Mouse (Mus musculus) left cerebral cortex, adult 6 months (tissue): Measurements from ENCODE around the gene Zdhhc8. TPM values are rescaled to one million over a fixed set of nuclear protein-coding genes. Genes with fewer than 3 reads are reported as not detected.

Source experiments
- long read RNA-seq, 2 experiments: library from polyadenylated mRNA; unstranded; transcript quantifications; one replicate each; pipeline ENCODE4 v2.0.0; 2019 to 2020
- polyA plus RNA-seq: library from polyadenylated mRNA; unstranded; fragments of <200 nt; fragmentation: Nextera tagmentation; gene quantifications from 2 replicates; pipeline ENCODE4 v1.2.3, GENCODE M21; 2021

Zdhhc8 gene
- polyA plus RNA-seq: 25.9 and 36.8 TPM in 2 replicates
- long read RNA-seq, experiment 1, full-length matches to known transcripts: 20 of 63 reads
- long read RNA-seq, experiment 1, partial matches to known transcripts: 17 of 63 reads
- long read RNA-seq, experiment 1, other reads (novel, unspliced or antisense): 26 of 63 reads
- long read RNA-seq, experiment 2, transcript Zdhhc8-202 (2 exons, 652 nt): major isoform, 13 of 40 reads
- long read RNA-seq, experiment 2, partial matches to known transcripts: 14 of 40 reads
- long read RNA-seq, experiment 2, other reads (novel, unspliced or antisense): 13 of 40 reads

DNA sequence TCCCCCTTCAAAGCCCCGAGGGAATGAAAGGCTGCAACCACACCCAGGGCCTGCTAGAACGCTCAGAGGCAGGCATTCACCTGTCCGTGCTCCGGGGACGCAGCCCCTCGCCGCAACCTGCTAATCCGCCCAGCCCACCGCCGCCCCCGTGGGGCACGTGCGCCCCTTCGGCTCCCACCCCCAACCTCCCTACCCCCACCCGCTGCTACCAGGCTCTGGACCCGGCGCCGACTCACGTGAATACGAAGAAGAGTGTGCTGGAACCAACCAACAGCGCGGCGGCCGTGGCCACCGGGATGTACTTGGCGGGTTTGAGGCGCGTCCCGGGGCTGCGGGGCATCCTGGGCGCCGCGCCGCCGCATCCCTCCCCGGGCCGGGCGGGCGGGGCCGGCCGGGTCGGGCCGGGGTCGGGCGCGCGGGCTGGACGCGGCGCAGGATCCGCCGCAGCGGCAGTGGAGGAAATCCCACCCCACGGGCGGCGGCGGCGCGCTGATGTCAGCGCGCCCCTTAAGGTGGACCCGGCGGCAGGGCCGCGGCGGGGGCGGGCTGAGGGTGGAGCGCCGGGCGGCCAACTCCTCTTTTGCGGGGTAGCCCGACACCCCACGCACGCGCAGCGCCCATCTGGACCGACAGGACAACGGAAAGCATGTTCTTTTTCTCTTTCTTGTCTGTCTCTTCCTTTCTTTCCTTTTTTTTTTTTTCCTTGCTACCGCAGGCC lies at the start of gene Zdhhc8:
Zdhhc8 (minus strand) TSS at position 466 of the 718 bp plus-strand sequence.

DNA sequence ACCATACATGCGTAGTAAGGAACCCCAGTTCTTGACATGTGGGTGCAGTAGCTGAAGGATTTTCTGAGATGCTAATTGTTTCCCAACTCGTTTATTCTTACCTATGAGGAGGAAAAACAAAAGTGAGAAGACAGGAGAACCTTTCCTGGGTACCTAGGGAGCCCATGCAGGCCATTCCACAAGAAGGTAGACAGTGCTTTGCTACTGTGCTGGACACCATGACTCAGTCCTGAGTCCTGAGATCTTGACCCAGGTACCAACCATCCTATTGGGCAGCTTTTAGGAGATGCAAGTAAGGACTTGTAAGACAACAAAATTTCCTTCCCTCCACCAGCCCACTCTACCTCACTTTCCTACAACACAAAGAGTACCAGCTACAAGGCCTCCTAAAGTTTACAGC lies 23.3 kb upstream of the Zdhhc8 start, which contains the start of gene Gm49776:
Gm49776 (minus strand) TSS at position 101 of the 400 bp plus-strand sequence.

DNA sequence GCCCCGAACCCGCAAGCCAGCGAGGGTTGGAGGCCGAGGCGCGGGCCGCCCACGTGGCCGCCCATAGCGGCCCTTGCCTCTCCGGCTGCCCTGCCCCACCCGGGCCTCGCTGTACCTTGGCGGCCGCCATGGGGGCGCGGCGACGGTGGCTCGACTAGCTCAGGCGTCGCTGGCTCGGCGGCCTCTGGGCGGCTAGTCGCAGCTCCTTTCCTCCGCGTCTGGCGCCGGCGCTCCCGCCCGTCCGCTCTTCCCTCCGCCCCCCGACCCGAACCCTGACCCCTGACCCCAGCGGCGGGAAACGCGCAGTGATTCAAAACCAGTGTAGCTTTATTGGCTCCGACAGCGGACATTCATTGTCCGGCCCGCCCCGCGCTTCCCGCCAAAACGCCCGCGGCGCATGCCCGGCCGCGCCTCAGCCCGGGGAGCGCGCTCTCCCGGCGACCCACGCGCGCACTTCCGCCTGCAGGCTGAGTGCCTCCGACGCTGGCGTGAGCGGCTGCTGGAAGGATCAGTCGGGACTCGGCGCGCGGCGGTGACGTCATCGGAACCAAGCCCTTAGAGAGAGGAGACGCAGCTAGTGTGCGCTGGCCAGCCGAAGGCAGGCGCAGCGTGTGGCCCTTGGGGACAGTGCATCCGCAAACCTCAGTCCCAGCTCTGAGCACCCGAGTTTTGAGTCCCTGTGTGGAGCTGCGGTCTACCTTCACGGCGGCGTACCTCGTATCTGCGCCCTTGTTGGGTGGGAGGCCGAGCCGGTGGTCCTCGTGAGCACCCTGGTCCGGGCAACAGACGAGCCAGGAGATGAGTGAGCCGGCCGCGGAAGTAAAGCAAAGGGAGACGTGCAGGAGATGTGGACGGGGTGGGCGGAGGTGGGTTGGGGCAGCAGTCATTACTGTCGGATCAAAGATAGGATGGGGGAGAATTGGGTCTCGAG lies 13.8 kb upstream of the Zdhhc8 start, which contains the start of the genes Trmt2a and Ranbp1:
Trmt2a (plus strand) TSS at position 247 of the 931 bp plus-strand sequence.
Ranbp1 (minus strand) TSS at position 300 of the 931 bp plus-strand sequence.

DNA sequence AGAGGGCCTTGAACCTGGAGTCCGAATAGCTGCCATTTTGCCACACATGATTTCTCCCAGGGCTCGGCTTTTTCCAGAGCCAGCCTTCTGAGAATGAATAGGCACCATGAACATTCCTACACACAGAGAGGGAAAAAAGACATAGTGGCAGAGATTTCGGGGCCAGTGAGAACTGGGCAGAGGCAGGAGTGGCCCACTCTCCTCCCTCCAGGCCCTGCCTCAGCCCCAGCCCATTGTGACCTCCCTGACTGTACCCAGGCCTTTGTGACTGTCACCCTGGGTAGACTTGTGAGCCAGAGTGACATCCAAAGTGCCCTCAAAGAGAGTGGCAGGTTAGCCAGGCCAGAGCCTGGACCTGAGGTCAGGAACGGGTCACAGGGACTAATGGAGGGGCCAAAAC lies 17.4 kb downstream of the Zdhhc8 start, which contains the start of gene Ccdc188:
Ccdc188 (plus strand) TSS at position 301 of the 400 bp plus-strand sequence.

Other genes with a start within 250 kb of the Zdhhc8 start
- 155 and 169 TPM in 2 replicates for gene Dgcr6, start 182.3 kb downstream of the Zdhhc8 start, polyA plus RNA-seq
- 45.3 and 63.1 TPM in 2 replicates for gene Prodh, start 144.9 kb downstream of the Zdhhc8 start, polyA plus RNA-seq
- gene Rtn4r, start 107.5 kb downstream of the Zdhhc8 start, polyA plus RNA-seq: 14.9 and 66.7 TPM in 2 replicates
- not detected in 2 replicates for gene Ccdc188, start 17.3 kb downstream of the Zdhhc8 start, polyA plus RNA-seq
- 34.2 and 37.7 TPM in 2 replicates for gene Trmt2a, start 13.5 kb upstream of the Zdhhc8 start, polyA plus RNA-seq
- 170 and 179 TPM in 2 replicates for gene Ranbp1, start 13.6 kb upstream of the Zdhhc8 start, polyA plus RNA-seq
- gene Gm49776, start 23.2 kb upstream of the Zdhhc8 start, polyA plus RNA-seq: not detected in 2 replicates
- 7.7 and 9.7 TPM in 2 replicates for gene Dgcr8, start 54.1 kb upstream of the Zdhhc8 start, polyA plus RNA-seq
- gene Tango2, start 113.0 kb upstream of the Zdhhc8 start, polyA plus RNA-seq: 157 and 170 TPM in 2 replicates
- gene Arvcf, start 113.0 kb upstream of the Zdhhc8 start, polyA plus RNA-seq: 8.2 and 9.8 TPM in 2 replicates
- gene Txnrd2, start 191.2 kb upstream of the Zdhhc8 start, polyA plus RNA-seq: 43.7 and 49.9 TPM in 2 replicates
- 178 and 179 TPM in 2 replicates for gene Comt, start 191.7 kb upstream of the Zdhhc8 start, polyA plus RNA-seq